Mouse (Mus musculus) colon, adult 2 months (tissue): ENCODE measurements around the gene Tor1b. TPM values are rescaled to one million over a fixed set of nuclear protein-coding genes. Genes with fewer than 3 reads are reported as not detected.

Source experiments
- polyA plus RNA-seq: library from polyadenylated mRNA; depleted of rRNA; stranded (reverse); fragments of >200 nt; gene quantifications from 2 replicates; pipeline ENCODE4 v1.2.3, GENCODE M21; 2012; rRNA removed

The Tor1b gene
- polyA plus RNA-seq, result 23.8 and 24.8 TPM in 2 replicates

DNA sequence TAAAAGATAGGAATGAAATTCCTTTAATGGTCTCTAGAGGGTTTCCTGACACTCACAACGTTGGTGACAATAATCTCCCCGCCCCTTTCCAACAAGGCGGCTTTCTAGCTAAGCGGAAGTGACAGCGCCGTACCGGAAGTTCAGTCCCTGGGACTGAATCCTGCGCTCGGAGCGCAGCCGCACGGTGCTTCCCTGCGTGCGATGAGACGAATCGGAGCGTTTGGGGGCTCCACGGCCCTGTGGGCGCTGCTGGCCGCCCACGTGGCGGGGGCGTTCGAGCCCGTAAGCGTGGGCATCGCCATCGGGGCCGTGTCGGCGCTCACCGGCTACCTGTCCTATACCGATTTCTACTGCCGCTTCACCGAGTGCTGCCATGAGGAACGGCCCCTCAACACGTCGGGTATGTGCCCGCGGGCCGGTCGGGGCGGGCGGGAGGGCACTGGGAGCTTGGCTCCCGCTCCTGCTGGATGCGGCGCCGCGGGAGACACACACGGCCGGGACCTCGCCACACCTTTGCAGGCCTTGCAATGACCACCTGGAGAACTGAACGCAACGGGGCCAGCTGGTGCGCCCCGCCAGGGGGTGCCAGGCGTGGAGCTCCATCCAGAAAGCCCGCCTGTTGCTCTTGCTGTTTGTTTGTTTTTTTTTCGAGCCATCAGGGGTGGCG is at the start of gene Tor1b:
Gene Tor1b (plus strand): TSS at position 136 of the 667 bp plus-strand sequence.

GRCm38 (mm10) chr2:30929483-30930045 is 23.2 kb upstream of the Tor1b start, which contains the start of gene Ptges:
Ptges (minus strand) TSS chr2:30929863.

GRCm38 (mm10) chr2:30967352-30968327 is 14.9 kb downstream of the Tor1b start, which contains the start of gene Tor1a:
Tor1a (minus strand) TSS chr2:30967933.

DNA sequence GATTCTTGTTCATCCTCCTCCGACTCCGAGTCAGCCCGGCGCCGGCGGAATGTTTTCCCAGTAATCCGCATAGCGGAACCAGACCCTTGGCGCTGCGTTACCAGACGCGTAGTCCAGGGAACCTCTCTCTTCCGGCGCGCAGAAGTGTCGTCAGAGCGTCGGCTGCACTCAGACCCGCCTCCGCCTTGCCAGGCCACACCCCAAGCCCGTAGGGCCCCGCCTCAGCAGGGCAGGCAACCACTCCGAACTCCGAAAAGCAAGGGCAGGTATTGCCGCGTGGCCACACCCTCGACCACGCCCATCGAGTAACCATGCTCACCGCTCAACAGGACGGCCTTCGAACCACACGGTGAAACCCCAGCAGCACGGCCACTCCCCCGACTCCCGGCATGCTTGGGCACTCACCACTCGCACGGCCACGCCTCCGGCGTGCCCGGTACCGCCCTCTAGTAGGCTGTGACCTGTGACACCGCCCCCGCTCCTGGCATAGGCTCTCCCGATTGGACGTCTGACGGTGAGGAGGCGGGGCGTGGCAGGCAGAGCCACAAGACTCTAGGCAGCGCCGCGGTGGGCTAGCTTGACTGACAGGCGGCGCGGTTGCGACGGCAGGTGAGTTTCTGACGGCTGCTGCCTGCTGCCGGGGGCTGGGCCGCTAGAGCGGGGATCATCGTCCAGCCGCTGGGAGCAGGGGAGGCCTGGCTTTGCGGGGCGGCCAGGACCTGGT is 29.2 kb downstream of the Tor1b start, which contains the start of the genes BC005624 and Usp20:
Gene BC005624 (minus strand): TSS at position 412 of the 724 bp plus-strand sequence.
Gene Usp20 (plus strand): TSS at position 490 of the 724 bp plus-strand sequence.

Other genes with a start within 250 kb of the Tor1b start
- gene 1700001O22Rik, start 149.3 kb upstream of the Tor1b start, polyA plus RNA-seq, result 8.8 and 10.5 TPM in 2 replicates
- gene Ntmt1, start 145.1 kb upstream of the Tor1b start, polyA plus RNA-seq, result 34.4 and 37.6 TPM in 2 replicates
- gene Asb6, start 122.6 kb upstream of the Tor1b start, polyA plus RNA-seq, result 43.8 and 48.1 TPM in 2 replicates
- gene Prrx2, start 118.0 kb upstream of the Tor1b start, polyA plus RNA-seq, result 9.9 and 10.0 TPM in 2 replicates
- 15.4 and 27.0 TPM in 2 replicates for gene Ptges, start 23.1 kb upstream of the Tor1b start, polyA plus RNA-seq
- 59.6 and 61.5 TPM in 2 replicates for gene Tor1a, start 15.0 kb downstream of the Tor1b start, polyA plus RNA-seq
- 9.7 and 13.0 TPM in 2 replicates for gene BC005624, start 29.2 kb downstream of the Tor1b start, polyA plus RNA-seq
- gene Usp20, start 29.3 kb downstream of the Tor1b start, polyA plus RNA-seq, result 14.1 and 15.5 TPM in 2 replicates
- gene Fnbp1, start 189.0 kb downstream of the Tor1b start, polyA plus RNA-seq, result 42.8 and 52.5 TPM in 2 replicates
- gene Gpr107, start 199.4 kb downstream of the Tor1b start, polyA plus RNA-seq, result 26.8 and 27.9 TPM in 2 replicates